Mouse (Mus musculus) heart, embryonic 14.5 days (tissue): ENCODE results near the gene Ube2z. TPM values are rescaled to one million over a fixed set of nuclear protein-coding genes. Genes with fewer than 3 reads are reported as not detected.
A peak's percentile ranks its signal among the peaks of the same experiment; 100 is the strongest.

ENCODE experiments used
- ATAC-seq: fragments of 200-750 bp; cut with Nextera tagmentation; 2 replicates; pipeline ENCODE4 v1.8.0; 2017; ENCODE audit warnings: low read depth, moderate TSS enrichment; ENCODE audit not compliant: insufficient number of reproducible peaks, insufficient read depth, low FRiP score
- H3K27ac ChIP-seq, 2 experiments: fragments of 200-500 bp in 1 of 2; fragments of 300-500 bp in 1 of 2; sonication (generic) in 1 of 2; replicated peaks in 1 of 2; 2 replicates each; pipeline ENCODE4 v1.5.1; 2012 to 2014; ENCODE audit warnings: low read depth in 2 of 2, low read length in 2 of 2, control low read depth in 1 of 2, mild to moderate bottlenecking in 1 of 2, mixed read lengths in 1 of 2; ENCODE audit not compliant: control insufficient read depth in 1 of 2, insufficient read depth in 1 of 2
- H3K27me3 ChIP-seq: fragments of 300-500 bp; sonication (generic); 2 replicates; pipeline ENCODE4 v1.6.1; 2014; ENCODE audit warnings: mild to moderate bottlenecking, low read length, control low read depth; ENCODE audit not compliant: control insufficient read depth, insufficient read depth
- H3K36me3 ChIP-seq: fragments of 300-500 bp; sonication (generic); 2 replicates; pipeline ENCODE4 v1.6.1; 2014; ENCODE audit warnings: mild to moderate bottlenecking, control low read depth, low read length, mixed read lengths; ENCODE audit not compliant: control insufficient read depth, insufficient read depth
- H3K4me1 ChIP-seq, 2 experiments: fragments of 200-500 bp in 1 of 2; fragments of 300-500 bp in 1 of 2; sonication (generic) in 1 of 2; 2 replicates each; pipeline ENCODE4 v1.6.1; 2012 to 2014; ENCODE audit warnings: low read length in 2 of 2, control low read depth in 1 of 2, mixed read lengths in 1 of 2; ENCODE audit not compliant: control insufficient read depth in 2 of 2, insufficient read depth in 2 of 2
- H3K4me2 ChIP-seq: fragments of 300-500 bp; sonication (generic); 2 replicates; pipeline ENCODE4 v1.6.1; 2014; ENCODE audit warnings: mild to moderate bottlenecking, low read length
- H3K4me3 ChIP-seq, 2 experiments: fragments of 200-500 bp in 1 of 2; fragments of 300-500 bp in 1 of 2; sonication (generic) in 1 of 2; 2 replicates each; pipeline ENCODE4 v1.5.1; 2012 to 2014; ENCODE audit warnings: low read length in 2 of 2, mild to moderate bottlenecking in 2 of 2, control low read depth in 1 of 2, low read depth in 1 of 2, moderate library complexity in 1 of 2; ENCODE audit not compliant: control insufficient read depth in 1 of 2, insufficient read depth in 1 of 2
- H3K9ac ChIP-seq: fragments of 300-500 bp; sonication (generic); 2 replicates; pipeline ENCODE4 v1.6.1; 2014; ENCODE audit warnings: mild to moderate bottlenecking, low read length
- H3K9me3 ChIP-seq: fragments of 300-500 bp; sonication (generic); 2 replicates; pipeline ENCODE4 v1.6.1; 2016; ENCODE audit warnings: low read length, control low read depth; ENCODE audit not compliant: control insufficient read depth
- WGBS: fragments of 180-500 bp; shearing (Covaris S2); extraction: QIAGEN DNeasy Blood & Tissue Kit; methylation state at CpG from one replicate; pipeline ENCODE4 v1.1.7; 2014; 5-methylcytosine and 5-hydroxymethylcytosine counted together
- polyA plus RNA-seq: library from polyadenylated mRNA; unstranded; fragments of >200 nt; fragmentation: Nextera tagmentation; extraction: Ambion mirVana; gene quantifications from 2 replicates; pipeline ENCODE4 v1.2.1, GENCODE M21; 2014

The Ube2z gene
- polyA plus RNA-seq, 1 experiment from 2014 or later: 29.7 TPM

GRCm38 (mm10) chr11:96006367-96006851, 58.8 kb downstream of the Ube2z start:
- peak overlapping the region; percentile 56 to 95 for H3K27ac ChIP-seq
- peaks cover 2 to 15% of the 10 kb centered on the region in 2 experiments; a peak in 3 of 4 replicates for H3K4me1 ChIP-seq
- peak overlapping the region; percentile 99 for H3K4me2 ChIP-seq
- no peaks in the 10 kb centered on the region for H3K27me3 ChIP-seq
- WGBS: 0% methylated on average over 33 of the region's 33 CpGs
- 0 out of 2 replicates have a peak, but pooled peaks have one; percentile 13 for ATAC-seq
- H3K9me3 ChIP-seq: no peaks in the 10 kb centered on the region
- H3K4me3 ChIP-seq: peak overlapping the region; percentile 69 to 87
- H3K9ac ChIP-seq: peak overlapping the region; percentile 97
- H3K36me3 ChIP-seq: no peaks in the 10 kb centered on the region

GRCm38 (mm10) chr11:96005403-96006271, 59.6 kb downstream of the Ube2z start, which contains the start of gene Igf2bp1:
Gene Igf2bp1 (minus strand): TSS chr11:96005940.
- Histone ChIP-seq H3K4me2 (peak within 1 kb of the TSS; percentile 99), H3K4me1 (peaks cover 2 to 15% of the 10 kb centered on the region in 2 experiments; a peak in 3 of 4 replicates)

GRCm38 (mm10) chr11:96004793-96005402, 60.3 kb downstream of the Ube2z start:
- Histone ChIP-seq H3K36me3 (no peaks in the 10 kb centered on the region), H3K4me3 (peak overlapping the region; percentile 69 to 87), H3K9ac (peak overlapping the region; percentile 97), H3K9me3 (no peaks in the 10 kb centered on the region), H3K27ac (peak overlapping the region; percentile 89 to 95), H3K27me3 (no peaks in the 10 kb centered on the region), H3K4me1 (peaks cover 2 to 15% of the 10 kb centered on the region in 2 experiments; a peak in 3 of 4 replicates), H3K4me2 (peak overlapping the region; percentile 99)
- under 1% methylated on average over 54 of the region's 57 CpGs for WGBS
- ATAC-seq: peak; percentile 57

More at GRCm38 (mm10) chr11:96005403-96006271, 59.6 kb downstream of the Ube2z start, which contains the start of gene Igf2bp1:
- Histone ChIP-seq H3K36me3 (no peaks in the 10 kb centered on the region), H3K27me3 (no peaks in the 10 kb centered on the region), H3K9me3 (no peaks in the 10 kb centered on the region), H3K27ac (peak within 1 kb of the TSS; percentile 89 to 95), H3K4me3 (peak within 1 kb of the TSS; percentile 69 to 87), H3K9ac (peak within 1 kb of the TSS; percentile 97)
- ATAC-seq: 0 out of 2 replicates have a peak, but pooled peaks have one; percentile 41
- under 1% methylated on average over 68 of the region's 74 CpGs for WGBS

GRCm38 (mm10) chr11:96003969-96004792, 61.0 kb downstream of the Ube2z start:
- no peaks in the 10 kb centered on the region for H3K27me3 ChIP-seq
- ATAC-seq: no peak
- H3K27ac ChIP-seq: peak overlapping the region; percentile 84 to 95
- peak overlapping the region; percentile 69 to 87 for H3K4me3 ChIP-seq
- no peaks in the 10 kb centered on the region for H3K9me3 ChIP-seq
- WGBS: under 1% methylated on average over 25 of the region's 32 CpGs
- H3K4me1 ChIP-seq: peaks cover 2 to 15% of the 10 kb centered on the region in 2 experiments; a peak in 3 of 4 replicates
- H3K9ac ChIP-seq: peak overlapping the region; percentile 97
- peak overlapping the region; percentile 99 for H3K4me2 ChIP-seq
- H3K36me3 ChIP-seq: no peaks in the 10 kb centered on the region

- Histone ChIP-seq H3K27me3 (no peaks in the 10 kb centered on the region), H3K4me3 (peak overlapping the region; percentile 23 to 87), H3K27ac (0 out of 4 replicates have a peak overlapping the region, but pooled peaks of 1 of the 2 experiments have one; percentile 17), H3K4me1 (peaks cover 2 to 15% of the 10 kb centered on the region in 2 experiments; a peak in 3 of 4 replicates), H3K36me3 (no peaks in the 10 kb centered on the region), H3K4me2 (peak overlapping the region; percentile 99), H3K9me3 (no peaks in the 10 kb centered on the region), H3K9ac (peak overlapping the region; percentile 97)
- ATAC-seq: no peak
- 3% methylated on average over 12 of the region's 12 CpGs for WGBS
Observed at GRCm38 (mm10) chr11:96003100-96003900, 61.9 kb downstream of the Ube2z start.
